Mouse (Mus musculus): ENCODE measurements around the gene Ice2.

- TF ChIP-seq CTCF (IDR thresholded peaks at IDR 0.05; ENCODE audit: insufficient read depth, low read length) (no peak), POLR2A (IDR thresholded peaks at IDR 0.05; ENCODE audit: borderline replicate concordance, extremely low read depth, low read depth, low read length) (no peak)
These were observed 21.8 kb downstream of the Ice2 start for GRCm38 (mm10) chr9:69419476-69419875.
